Mouse (Mus musculus): ENCODE measurements around the gene Alox8. TPM values are rescaled to one million over a fixed set of nuclear protein-coding genes. Genes with fewer than 3 reads are reported as not detected.

Gene Alox8
- total and polyA plus RNA-seq, 3 experiments: 0.10 to 0.30 TPM; not detected in 1

DNA sequence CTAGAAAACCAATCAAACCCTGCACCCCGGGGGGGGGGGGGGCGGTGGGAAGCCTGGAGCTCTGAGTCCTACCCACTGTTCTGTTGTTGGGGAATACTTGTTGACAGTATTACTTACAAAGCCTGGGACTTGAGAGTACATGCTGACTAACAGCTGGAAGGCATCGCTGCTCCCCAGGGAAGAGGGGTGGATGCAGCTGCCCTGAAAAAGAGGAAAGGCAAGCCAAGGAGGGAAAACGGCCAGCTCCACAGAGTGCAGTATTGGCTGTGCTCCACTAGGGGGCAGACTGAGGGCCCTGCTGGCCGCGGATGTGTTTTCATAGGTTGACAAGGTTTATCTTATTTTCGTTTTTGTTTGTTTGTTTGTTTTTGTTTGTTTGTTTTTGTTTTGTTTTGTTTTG, 26.0 kb downstream of the Alox8 start:
- H3K79me2 ChIP-seq (replicated peaks; ENCODE audit: control insufficient read depth, extremely low read depth, insufficient read depth, poor library complexity, severe bottlenecking): no peaks in the 10 kb centered on the region
- dilution Hi-C loops (cut with MboI; ENCODE audit: extremely low pct_ligation_motif_present, extremely low pct_unique_long_range_greater_than_20kb, low sequenced_read_pairs): no loop called here
- no peak overlapping the region for H3K9ac ChIP-seq (ENCODE audit: insufficient read depth, low read depth)
- TF ChIP-seq CTCF (conservative IDR thresholded peaks at IDR 0.05 in 1 of 2, IDR thresholded peaks at IDR 0.05 in 1 of 2; ENCODE audit: low read depth in 2 of 2, low read length in 2 of 2) (peak; percentile 81 to 83), ZMIZ1 (IDR thresholded peaks at IDR 0.05; ENCODE audit: low read depth, low read length) (no peak), NRF1 (IDR thresholded peaks at IDR 0.05; ENCODE audit: low read depth, low read length) (no peak), SMC3 (IDR thresholded peaks at IDR 0.05; ENCODE audit: low read depth, low read length) (peak; percentile 49)
- no peaks in the 10 kb centered on the region for H3K9me3 ChIP-seq (replicated peaks; ENCODE audit: low read length)
- in situ Hi-C loops (cut with MboI; ENCODE audit: low pct_ligation_motif_present, low pct_unique_long_range_greater_than_20kb, low sequenced_read_pairs): no loop called here
- no peaks in the 10 kb centered on the region for H3K36me3 ChIP-seq (replicated peaks in 1 of 2; ENCODE audit: control insufficient read depth in 1 of 2, insufficient read depth in 1 of 2, low read length in 1 of 2)
- H3K27ac ChIP-seq (ENCODE audit: insufficient read depth, low read depth): no peak overlapping the region
- H3K4me3 ChIP-seq (replicated peaks in 1 of 3; ENCODE audit: low read depth in 2 of 3, low read length in 2 of 3, poor library complexity in 1 of 3): no peak overlapping the region
- peak; percentile 33 for DNase-seq (ENCODE audit: extremely low read depth)
- no peak overlapping the region for H3K4me2 ChIP-seq (ENCODE audit: insufficient read depth, low read depth, poor library complexity, severe bottlenecking)
- peaks cover 4 to 7% of the 10 kb centered on the region in 2 experiments; a peak in 1 of 4 replicates for H3K4me1 ChIP-seq (ENCODE audit: control insufficient read depth in 1 of 2, insufficient read depth in 2 of 2)
- H3K27me3 ChIP-seq (replicated peaks): peaks cover 87% of the 10 kb centered on the region

- in situ Hi-C loops (cut with MboI; ENCODE audit: low pct_ligation_motif_present, low pct_unique_long_range_greater_than_20kb, low sequenced_read_pairs): no loop called here
- dilution Hi-C loops (cut with MboI; ENCODE audit: extremely low pct_ligation_motif_present, extremely low pct_unique_long_range_greater_than_20kb, low sequenced_read_pairs): no loop called here
These were observed 28.3 kb downstream of the Alox8 start for GRCm38 (mm10) chr11:69169313-69169712.

GRCm38 (mm10) chr11:69156800-69157199, 40.8 kb downstream of the Alox8 start, which contains the start of gene Alox12b:
Alox12b (plus strand) TSS chr11:69156989.
- TF ChIP-seq HCFC1 (IDR thresholded peaks at IDR 0.05; ENCODE audit: low read depth, low read length): no peak
- no peak for TF ChIP-seq POLR2A (IDR thresholded peaks at IDR 0.05; ENCODE audit: low read depth, low read length)
- in situ Hi-C loops (cut with MboI; ENCODE audit: low pct_ligation_motif_present, low pct_unique_long_range_greater_than_20kb, low sequenced_read_pairs): no loop called here
- Histone ChIP-seq H3K36me3 (replicated peaks in 1 of 2; ENCODE audit: control insufficient read depth in 1 of 2, insufficient read depth in 1 of 2, low read length in 1 of 2) (no peaks in the 10 kb centered on the region), H3K27ac (ENCODE audit: insufficient read depth, low read depth) (no peak within 1 kb of the TSS), H3K79me2 (replicated peaks; ENCODE audit: control insufficient read depth, extremely low read depth, insufficient read depth, poor library complexity, severe bottlenecking) (no peaks in the 10 kb centered on the region), H3K4me3 (replicated peaks in 1 of 3; ENCODE audit: low read depth in 2 of 3, low read length in 2 of 3, poor library complexity in 1 of 3) (no peak within 1 kb of the TSS), H3K4me2 (ENCODE audit: insufficient read depth, low read depth, poor library complexity, severe bottlenecking) (no peak within 1 kb of the TSS), H3K9ac (ENCODE audit: insufficient read depth, low read depth) (no peak within 1 kb of the TSS), H3K27me3 (replicated peaks) (peaks cover 81% of the 10 kb centered on the region), H3K9me3 (replicated peaks; ENCODE audit: low read length) (no peaks in the 10 kb centered on the region), H3K4me1 (ENCODE audit: control insufficient read depth in 1 of 2, insufficient read depth in 2 of 2) (no peaks in the 10 kb centered on the region)
- no peak for DNase-seq (ENCODE audit: extremely low read depth)
- dilution Hi-C loops (cut with MboI; ENCODE audit: extremely low pct_ligation_motif_present, extremely low pct_unique_long_range_greater_than_20kb, low sequenced_read_pairs): no loop called here

More at GRCm38 (mm10) chr11:69169313-69169712, 28.3 kb downstream of the Alox8 start:
- Histone ChIP-seq H3K27ac (ENCODE audit: insufficient read depth, low read depth) (no peak overlapping the region), H3K4me1 (ENCODE audit: control insufficient read depth in 1 of 2, insufficient read depth in 2 of 2) (peaks cover 0 to 2% of the 10 kb centered on the region in 2 experiments; a peak in 1 of 4 replicates), H3K36me3 (replicated peaks in 1 of 2; ENCODE audit: control insufficient read depth in 1 of 2, insufficient read depth in 1 of 2, low read length in 1 of 2) (no peaks in the 10 kb centered on the region), H3K9ac (ENCODE audit: insufficient read depth, low read depth) (no peak overlapping the region), H3K79me2 (replicated peaks; ENCODE audit: control insufficient read depth, extremely low read depth, insufficient read depth, poor library complexity, severe bottlenecking) (no peaks in the 10 kb centered on the region), H3K4me3 (replicated peaks in 1 of 3; ENCODE audit: low read depth in 2 of 3, low read length in 2 of 3, poor library complexity in 1 of 3) (no peak overlapping the region), H3K4me2 (ENCODE audit: insufficient read depth, low read depth, poor library complexity, severe bottlenecking) (no peak overlapping the region), H3K9me3 (replicated peaks; ENCODE audit: low read length) (no peaks in the 10 kb centered on the region), H3K27me3 (replicated peaks) (peaks cover 87% of the 10 kb centered on the region)
- DNase-seq (ENCODE audit: extremely low read depth): no peak
- no peak for TF ChIP-seq KAT2A (IDR thresholded peaks at IDR 0.05; ENCODE audit: insufficient replicate concordance, low read length)
- TF ChIP-seq MAFK (IDR thresholded peaks at IDR 0.05; ENCODE audit: insufficient replicate concordance, low read length): no peak
- TF ChIP-seq PAX5 (IDR thresholded peaks at IDR 0.05; ENCODE audit: low read length): no peak
- TF ChIP-seq BHLHE40 (IDR thresholded peaks at IDR 0.05; ENCODE audit: low read depth, low read length): no peak
- no peak for TF ChIP-seq USF1 (IDR thresholded peaks at IDR 0.05; ENCODE audit: low read depth, low read length)
- no peak for TF ChIP-seq E2F4 (IDR thresholded peaks at IDR 0.05; ENCODE audit: insufficient replicate concordance, low read depth, low read length)
- TF ChIP-seq NELFE (IDR thresholded peaks at IDR 0.05; ENCODE audit: low read depth, low read length): no peak
- no peak for TF ChIP-seq ZMIZ1 (IDR thresholded peaks at IDR 0.05; ENCODE audit: low read depth, low read length)
- TF ChIP-seq ZC3H11A (IDR thresholded peaks at IDR 0.05; ENCODE audit: low read depth, low read length): no peak
- TF ChIP-seq POLR2A (IDR thresholded peaks at IDR 0.05; ENCODE audit: low read depth, low read length): no peak
- no peak for TF ChIP-seq ETS1 (conservative IDR thresholded peaks at IDR 0.05; ENCODE audit: low read depth, low read length)
- no peak for TF ChIP-seq TCF12 (IDR thresholded peaks at IDR 0.05; ENCODE audit: low read depth, low read length)
- no peak for TF ChIP-seq NRF1 (IDR thresholded peaks at IDR 0.05; ENCODE audit: low read depth, low read length)
- no peak for TF ChIP-seq SMC3 (IDR thresholded peaks at IDR 0.05; ENCODE audit: low read depth, low read length)
- TF ChIP-seq SIN3A (IDR thresholded peaks at IDR 0.05; ENCODE audit: low read length): no peak
- no peak for TF ChIP-seq JUN (IDR thresholded peaks at IDR 0.05; ENCODE audit: insufficient read depth, low read depth, low read length)
- TF ChIP-seq POLR2AphosphoS2 (IDR thresholded peaks at IDR 0.05; ENCODE audit: low read depth, low read length): no peak
- TF ChIP-seq JUND (conservative IDR thresholded peaks at IDR 0.05; ENCODE audit: low read depth, low read length): no peak

Measured in CH12.LX (cell line).